Mouse (Mus musculus): ENCODE measurements around the gene Stk4. TPM values are rescaled to one million over a fixed set of nuclear protein-coding genes. Genes with fewer than 3 reads are reported as not detected.

Gene Stk4
- polyA plus RNA-seq, 1 experiment from 2014 or later: 30.9 TPM

DNA sequence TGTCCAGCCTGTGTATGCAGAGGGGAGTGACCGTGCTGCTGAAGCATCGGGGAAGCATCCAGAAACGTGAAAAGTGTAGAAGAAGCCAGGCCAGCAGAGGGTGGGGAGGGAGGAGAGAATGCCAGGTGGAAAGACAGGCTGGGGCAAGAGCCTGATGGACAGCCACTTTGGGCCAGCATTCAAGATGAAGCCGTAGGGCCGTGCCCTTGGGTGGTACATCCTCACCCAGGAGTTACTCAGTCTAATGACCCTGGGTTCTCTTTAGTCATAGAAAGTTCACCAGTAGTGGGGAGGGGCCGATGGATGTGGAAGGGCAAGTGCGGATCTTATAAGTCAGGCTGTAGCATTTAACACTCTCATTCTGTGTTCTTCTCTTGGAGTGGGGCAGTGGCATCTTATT, 86.0 kb downstream of the Stk4 start:
- H3K4me3 ChIP-seq (ENCODE audit: low read depth, low read length): no peak overlapping the region
- no peak overlapping the region for H3K4me2 ChIP-seq (ENCODE audit: low read depth, severe bottlenecking)
- DNase-seq (ENCODE audit: low spot score): no peak
- no peak overlapping the region for H3K27ac ChIP-seq (replicated peaks; ENCODE audit: low read depth, low read length)
- H3K9me3 ChIP-seq (ENCODE audit: control insufficient read depth, low read length): no peaks in the 10 kb centered on the region
- H3K27me3 ChIP-seq (ENCODE audit: control insufficient read depth, insufficient read depth, low read length): no peaks in the 10 kb centered on the region
- H3K36me3 ChIP-seq (ENCODE audit: control insufficient read depth, insufficient read depth, low read length): no peaks in the 10 kb centered on the region; the same call in 1 of the 2 replicates
- no peak for ATAC-seq (ENCODE audit: insufficient number of reproducible peaks, low FRiP score, low TSS enrichment, low read depth)
- 82% methylated on average over 7 of the region's 7 CpGs for WGBS
- no peaks in the 10 kb centered on the region; the same call in 1 of the 2 replicates for H3K4me1 ChIP-seq (ENCODE audit: control insufficient read depth, insufficient read depth, low read length)
- no peak overlapping the region for H3K9ac ChIP-seq (ENCODE audit: low read length)

DNA sequence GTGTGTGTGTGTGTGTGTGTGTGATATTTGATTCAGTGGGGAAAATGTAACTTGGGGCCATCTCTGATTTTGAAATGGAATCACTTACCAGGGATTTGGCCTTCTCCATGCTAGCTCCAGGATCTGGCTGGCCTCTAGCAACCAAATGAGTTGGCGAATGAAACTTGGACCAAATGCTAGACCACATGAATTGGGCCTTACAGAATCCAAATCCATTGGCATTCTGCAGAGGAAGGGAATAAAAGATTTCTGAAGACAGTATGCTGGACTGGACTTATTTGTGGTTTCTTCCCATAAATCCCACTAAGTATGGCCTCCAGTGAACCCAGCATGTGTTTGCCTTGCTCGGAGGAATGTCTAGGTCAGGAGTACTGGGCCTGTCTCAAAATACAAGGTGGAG, 88.7 kb downstream of the Stk4 start:
- no peak overlapping the region for H3K4me2 ChIP-seq (ENCODE audit: low read depth, severe bottlenecking)
- no peak overlapping the region for H3K9ac ChIP-seq (ENCODE audit: low read length)
- H3K27me3 ChIP-seq (ENCODE audit: control insufficient read depth, insufficient read depth, low read length): no peaks in the 10 kb centered on the region
- H3K9me3 ChIP-seq (ENCODE audit: control insufficient read depth, low read length): no peaks in the 10 kb centered on the region
- no peak overlapping the region for H3K27ac ChIP-seq (replicated peaks; ENCODE audit: low read depth, low read length)
- ATAC-seq (ENCODE audit: insufficient number of reproducible peaks, low FRiP score, low TSS enrichment, low read depth) (no peak), DNase-seq (ENCODE audit: low spot score) (no peak)
- WGBS: 73% methylated on average over 2 of the region's 2 CpGs
- H3K36me3 ChIP-seq (ENCODE audit: control insufficient read depth, insufficient read depth, low read length): no peaks in the 10 kb centered on the region
- H3K4me3 ChIP-seq (ENCODE audit: low read depth, low read length): no peak overlapping the region
- no peaks in the 10 kb centered on the region for H3K4me1 ChIP-seq (ENCODE audit: control insufficient read depth, insufficient read depth, low read length)

DNA sequence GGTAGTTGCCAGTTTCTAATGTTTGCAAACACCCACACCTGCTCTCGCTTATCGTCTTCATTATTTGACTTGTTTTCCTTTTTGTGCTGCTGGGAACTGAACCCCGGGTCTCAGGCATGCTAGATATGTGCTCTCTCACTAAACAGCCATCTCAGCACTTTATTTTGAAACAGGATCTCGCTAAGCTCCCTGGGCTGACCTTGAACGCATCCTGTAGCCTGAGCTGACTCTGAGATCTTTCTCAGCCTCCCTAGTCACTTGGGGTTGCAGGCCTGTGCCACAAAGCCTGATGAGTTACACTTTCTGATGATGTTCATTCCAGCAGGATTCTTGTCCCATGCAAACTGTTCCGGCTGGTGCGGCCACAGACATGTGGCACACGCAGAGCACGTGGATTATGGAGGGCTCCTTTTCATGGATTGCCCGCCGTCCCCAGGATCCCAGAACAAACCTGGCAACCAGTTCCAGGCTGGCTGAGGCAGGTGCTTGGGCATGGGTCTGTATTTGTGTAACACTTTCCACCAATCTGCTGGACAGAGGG, 91.5 kb downstream of the Stk4 start:
- Histone ChIP-seq H3K9ac (ENCODE audit: low read length) (no peak overlapping the region), H3K4me3 (ENCODE audit: low read depth, low read length) (no peak overlapping the region), H3K27ac (replicated peaks; ENCODE audit: low read depth, low read length) (no peak overlapping the region), H3K36me3 (ENCODE audit: control insufficient read depth, insufficient read depth, low read length) (no peaks in the 10 kb centered on the region), H3K27me3 (ENCODE audit: control insufficient read depth, insufficient read depth, low read length) (peaks cover 8% of the 10 kb centered on the region), H3K4me2 (ENCODE audit: low read depth, severe bottlenecking) (no peak overlapping the region), H3K9me3 (ENCODE audit: control insufficient read depth, low read length) (no peaks in the 10 kb centered on the region), H3K4me1 (ENCODE audit: control insufficient read depth, insufficient read depth, low read length) (no peaks in the 10 kb centered on the region)
- no peak for DNase-seq (ENCODE audit: low spot score)
- ATAC-seq (ENCODE audit: insufficient number of reproducible peaks, low FRiP score, low TSS enrichment, low read depth): no peak
- 84% methylated on average over 11 of the region's 11 CpGs for WGBS

DNA sequence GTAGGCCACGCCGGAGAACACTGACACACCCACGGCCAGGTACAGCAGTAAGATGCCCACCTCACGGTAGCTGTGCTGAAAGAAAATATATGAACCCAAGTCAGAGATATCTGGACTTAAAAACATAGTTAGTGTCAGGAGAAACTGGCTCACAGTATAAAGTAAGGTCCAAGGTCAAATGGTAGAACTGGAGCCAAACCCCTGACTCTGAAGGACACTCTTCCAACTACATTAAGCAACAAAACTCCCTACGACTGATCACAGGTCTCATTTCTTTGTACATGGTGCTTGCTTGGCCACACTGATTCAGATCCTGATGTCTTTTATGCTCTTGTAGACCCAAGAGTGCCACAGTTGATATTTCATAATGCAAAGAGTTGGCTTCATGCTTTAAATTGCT, 94.8 kb downstream of the Stk4 start:
- WGBS: 89% methylated on average over 5 of the region's 5 CpGs
- Histone ChIP-seq H3K4me3 (ENCODE audit: low read depth, low read length) (no peak overlapping the region), H3K9me3 (ENCODE audit: control insufficient read depth, low read length) (no peaks in the 10 kb centered on the region; the same call in 1 of the 2 replicates), H3K9ac (ENCODE audit: low read length) (no peak overlapping the region), H3K27ac (replicated peaks; ENCODE audit: low read depth, low read length) (no peak overlapping the region), H3K4me1 (ENCODE audit: control insufficient read depth, insufficient read depth, low read length) (peaks cover 9% of the 10 kb centered on the region), H3K36me3 (ENCODE audit: control insufficient read depth, insufficient read depth, low read length) (no peaks in the 10 kb centered on the region), H3K4me2 (ENCODE audit: low read depth, severe bottlenecking) (no peak overlapping the region), H3K27me3 (ENCODE audit: control insufficient read depth, insufficient read depth, low read length) (peaks cover 41% of the 10 kb centered on the region)
- DNase-seq (ENCODE audit: low spot score) (no peak), ATAC-seq (ENCODE audit: insufficient number of reproducible peaks, low FRiP score, low TSS enrichment, low read depth) (no peak)

DNA sequence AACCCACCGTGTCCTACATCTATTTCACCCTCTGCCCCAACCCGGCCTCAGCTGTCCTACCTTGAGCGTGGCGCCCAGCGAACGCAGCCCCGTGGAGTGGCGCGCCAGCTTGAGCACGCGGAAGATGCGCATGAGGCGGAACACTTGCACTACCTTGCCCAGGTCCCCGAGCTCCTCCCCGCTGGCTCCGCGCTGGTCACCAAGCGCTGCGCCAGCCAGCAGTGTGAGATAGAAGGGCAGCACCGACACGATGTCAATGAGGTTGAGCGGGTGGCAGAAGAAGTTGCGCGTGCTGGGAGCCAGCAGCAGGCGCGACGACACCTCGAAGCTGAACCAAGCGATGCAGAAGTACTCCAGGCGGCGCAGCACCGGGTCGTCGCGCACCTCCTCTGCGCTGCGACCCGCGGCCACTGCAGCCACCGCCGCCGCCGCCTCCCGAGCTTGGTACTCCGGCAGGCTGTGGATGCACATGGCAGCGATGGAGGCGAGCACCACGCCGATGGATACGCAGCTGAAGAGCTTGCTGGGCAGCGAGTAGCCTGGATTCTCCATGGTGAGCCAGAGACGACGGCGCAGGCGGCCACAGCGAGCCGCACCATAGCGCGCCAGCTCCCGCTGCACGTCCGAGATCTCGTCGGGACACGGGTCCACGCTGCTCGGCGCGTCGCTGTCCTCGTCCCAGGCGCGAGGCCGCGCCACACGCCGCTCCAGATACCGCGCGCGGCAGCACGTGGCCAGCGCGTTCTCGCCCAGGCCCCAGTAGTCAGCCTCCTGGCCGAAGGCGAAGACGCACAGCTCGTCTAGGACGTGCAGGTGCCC, 97.8 kb downstream of the Stk4 start:
- ATAC-seq (ENCODE audit: insufficient number of reproducible peaks, low FRiP score, low TSS enrichment, low read depth) (no peak), DNase-seq (ENCODE audit: low spot score) (peak; percentile 50)
- Histone ChIP-seq H3K4me1 (ENCODE audit: control insufficient read depth, insufficient read depth, low read length) (peaks cover 14% of the 10 kb centered on the region), H3K4me2 (ENCODE audit: low read depth, severe bottlenecking) (peak overlapping the region; percentile 45), H3K9ac (ENCODE audit: low read length) (peak overlapping the region; percentile 47; the same call in 1 of the 2 replicates), H3K36me3 (ENCODE audit: control insufficient read depth, insufficient read depth, low read length) (no peaks in the 10 kb centered on the region), H3K9me3 (ENCODE audit: control insufficient read depth, low read length) (no peaks in the 10 kb centered on the region; the same call in 1 of the 2 replicates), H3K4me3 (ENCODE audit: low read depth, low read length) (peak overlapping the region; percentile 24), H3K27ac (replicated peaks; ENCODE audit: low read depth, low read length) (no peak overlapping the region), H3K27me3 (ENCODE audit: control insufficient read depth, insufficient read depth, low read length) (peaks cover 61% of the 10 kb centered on the region)
- WGBS: 12% methylated on average over 90 of the region's 90 CpGs

DNA sequence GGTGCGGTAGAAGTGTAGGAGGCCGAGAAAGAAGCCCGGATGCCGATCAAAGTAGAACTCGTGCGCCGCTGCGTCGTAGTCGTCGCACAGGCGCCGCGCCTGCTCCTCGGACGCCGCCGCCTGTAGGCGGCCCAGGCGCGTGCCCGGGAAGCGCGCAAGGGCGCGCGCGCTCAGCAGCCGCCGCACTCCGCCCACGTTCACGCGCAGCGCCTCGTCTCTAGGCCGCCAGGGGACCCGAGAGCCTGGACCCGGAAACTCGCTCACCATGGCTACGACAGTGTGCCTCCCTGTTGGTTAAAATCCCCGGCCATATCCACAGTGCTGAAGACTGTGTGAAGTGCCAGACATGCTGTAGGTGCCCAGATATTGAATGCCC, 98.4 kb downstream of the Stk4 start:
- no peaks in the 10 kb centered on the region for H3K36me3 ChIP-seq (ENCODE audit: control insufficient read depth, insufficient read depth, low read length)
- ATAC-seq (ENCODE audit: insufficient number of reproducible peaks, low FRiP score, low TSS enrichment, low read depth) (no peak), DNase-seq (ENCODE audit: low spot score) (no peak)
- peaks cover 63% of the 10 kb centered on the region for H3K27me3 ChIP-seq (ENCODE audit: control insufficient read depth, insufficient read depth, low read length)
- H3K4me1 ChIP-seq (ENCODE audit: control insufficient read depth, insufficient read depth, low read length): peaks cover 14% of the 10 kb centered on the region
- WGBS: 13% methylated on average over 41 of the region's 42 CpGs
- H3K9me3 ChIP-seq (ENCODE audit: control insufficient read depth, low read length): no peaks in the 10 kb centered on the region; the same call in 1 of the 2 replicates
- H3K9ac ChIP-seq (ENCODE audit: low read length): peak overlapping the region; percentile 47; the same call in 1 of the 2 replicates
- H3K27ac ChIP-seq (replicated peaks; ENCODE audit: low read depth, low read length): no peak overlapping the region
- H3K4me2 ChIP-seq (ENCODE audit: low read depth, severe bottlenecking): peak overlapping the region; percentile 45
- H3K4me3 ChIP-seq (ENCODE audit: low read depth, low read length): peak overlapping the region; percentile 24

DNA sequence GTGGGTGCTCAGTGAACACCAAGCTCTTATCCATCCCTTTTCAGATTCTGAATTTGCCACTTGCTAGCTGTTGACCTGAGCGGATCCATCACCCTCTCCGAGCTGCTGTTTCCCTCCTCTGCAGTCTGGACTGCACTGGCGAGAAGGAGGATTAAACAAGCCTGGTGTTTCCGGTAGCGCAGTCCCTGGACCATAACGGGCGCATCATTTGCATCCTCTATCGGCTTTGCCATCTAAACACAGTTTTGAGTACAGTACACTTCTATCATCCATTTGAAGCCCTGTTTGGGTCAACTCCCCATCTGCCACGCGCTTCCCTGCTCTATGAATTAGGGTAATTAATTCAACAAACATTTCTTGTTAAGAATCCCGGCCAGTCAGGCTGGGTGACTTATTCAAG, 100.2 kb downstream of the Stk4 start:
- 0 out of 2 replicates have a peak overlapping the region, but pooled peaks have one; percentile 31 for H3K4me3 ChIP-seq (ENCODE audit: low read depth, low read length)
- H3K9ac ChIP-seq (ENCODE audit: low read length): no peak overlapping the region
- peaks cover 14% of the 10 kb centered on the region for H3K4me1 ChIP-seq (ENCODE audit: control insufficient read depth, insufficient read depth, low read length)
- H3K27ac ChIP-seq (replicated peaks; ENCODE audit: low read depth, low read length): no peak overlapping the region
- WGBS: 5% methylated on average over 11 of the region's 11 CpGs
- no peaks in the 10 kb centered on the region; the same call in 1 of the 2 replicates for H3K9me3 ChIP-seq (ENCODE audit: control insufficient read depth, low read length)
- H3K36me3 ChIP-seq (ENCODE audit: control insufficient read depth, insufficient read depth, low read length): no peaks in the 10 kb centered on the region
- H3K27me3 ChIP-seq (ENCODE audit: control insufficient read depth, insufficient read depth, low read length): peaks cover 66% of the 10 kb centered on the region
- H3K4me2 ChIP-seq (ENCODE audit: low read depth, severe bottlenecking): no peak overlapping the region; the same call in 1 of the 2 replicates
- DNase-seq (ENCODE audit: low spot score) (no peak), ATAC-seq (ENCODE audit: insufficient number of reproducible peaks, low FRiP score, low TSS enrichment, low read depth) (no peak)

DNA sequence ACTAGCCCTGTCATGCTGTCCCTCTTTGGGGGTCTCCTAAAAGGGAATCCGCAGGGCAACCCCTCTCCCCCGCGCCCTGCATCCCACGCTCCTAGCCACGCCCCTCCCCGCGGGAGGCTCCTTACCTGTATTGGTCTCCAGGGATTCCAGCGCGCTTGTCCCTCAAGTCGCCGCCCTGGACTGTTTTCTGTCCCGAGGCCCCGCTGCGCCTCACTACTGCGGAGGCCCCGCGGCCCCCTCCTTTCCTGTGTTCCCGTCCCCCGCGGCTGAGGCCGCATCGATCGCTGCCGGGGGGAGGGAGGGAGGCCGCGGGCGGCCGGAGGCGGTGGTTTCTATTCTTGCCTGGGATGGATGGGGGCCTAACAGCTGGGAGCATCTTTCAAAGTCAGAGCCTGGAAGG, 100.8 kb downstream of the Stk4 start, which contains the start of gene Kcns1:
TSS of gene Kcns1 (minus strand) at position 212 of the 400 bp plus-strand sequence.
- peak within 1 kb of the TSS; percentile 45; the same call in 1 of the 2 replicates for H3K9ac ChIP-seq (ENCODE audit: low read length)
- no peaks in the 10 kb centered on the region for H3K36me3 ChIP-seq (ENCODE audit: control insufficient read depth, insufficient read depth, low read length)
- H3K4me2 ChIP-seq (ENCODE audit: low read depth, severe bottlenecking): peak within 1 kb of the TSS; percentile 49
- WGBS: under 1% methylated on average over 29 of the region's 29 CpGs
- H3K4me1 ChIP-seq (ENCODE audit: control insufficient read depth, insufficient read depth, low read length): peaks cover 14% of the 10 kb centered on the region
- H3K9me3 ChIP-seq (ENCODE audit: control insufficient read depth, low read length): no peaks in the 10 kb centered on the region; the same call in 1 of the 2 replicates
- peak; percentile 31 for DNase-seq (ENCODE audit: low spot score)
- H3K27ac ChIP-seq (replicated peaks; ENCODE audit: low read depth, low read length): no peak within 1 kb of the TSS
- no peak for ATAC-seq (ENCODE audit: insufficient number of reproducible peaks, low FRiP score, low TSS enrichment, low read depth)
- peaks cover 65% of the 10 kb centered on the region for H3K27me3 ChIP-seq (ENCODE audit: control insufficient read depth, insufficient read depth, low read length)
- H3K4me3 ChIP-seq (ENCODE audit: low read depth, low read length): peak within 1 kb of the TSS; percentile 31

All from limb, embryonic 11.5 days (tissue).